Mouse (Mus musculus) CH12.LX (cell line): ENCODE data around the gene Fam69b. TPM values are rescaled to one million over a fixed set of nuclear protein-coding genes. Genes with fewer than 3 reads are reported as not detected.

ENCODE experiments used
- DNase-seq: peaks from one replicate; pipeline ENCODE4 v3.0.0-alpha.2; 2013; ENCODE audit errors: extremely low read depth
- H3K27ac ChIP-seq: 2 replicates; pipeline ENCODE4 v1.5.1; 2012; ENCODE audit warnings: low read depth, mild to moderate bottlenecking, control low read depth, moderate library complexity; ENCODE audit not compliant: insufficient read depth
- H3K27me3 ChIP-seq: replicated peaks from 2 replicates; pipeline ENCODE3; 2012; ENCODE audit warnings: inconsistent platforms
- H3K36me3 ChIP-seq, 2 experiments: replicated peaks in 1 of 2; 2 replicates each; pipeline versions ENCODE3 to v1.6.1; 2012; ENCODE audit warnings: inconsistent platforms in 1 of 2, low read length in 1 of 2, mild to moderate bottlenecking in 1 of 2, mixed read lengths in 1 of 2, moderate library complexity in 1 of 2; ENCODE audit not compliant: control insufficient read depth in 1 of 2, insufficient read depth in 1 of 2
- H3K4me1 ChIP-seq, 2 experiments: 2 replicates each; pipeline ENCODE4 v1.6.1; 2012; ENCODE audit warnings: inconsistent platforms in 1 of 2, moderate library complexity in 1 of 2; ENCODE audit not compliant: insufficient read depth in 2 of 2, control insufficient read depth in 1 of 2
- H3K4me2 ChIP-seq: 2 replicates; pipeline ENCODE4 v1.6.1; 2012; ENCODE audit warnings: low read depth, mild to moderate bottlenecking, control low read depth; ENCODE audit not compliant: poor library complexity, insufficient read depth, severe bottlenecking
- H3K4me3 ChIP-seq, 3 experiments: fragments of 150-350 bp in 1 of 3; sonication (generic) in 1 of 3; replicated peaks in 1 of 3; 2 replicates each; pipeline versions ENCODE3 to v1.5.1; 2011 to 2012; ENCODE audit warnings: low read depth in 2 of 3, low read length in 2 of 3, mild to moderate bottlenecking in 2 of 3, moderate library complexity in 2 of 3, control low read depth in 1 of 3, improper control_type of control experiment in 1 of 3, inconsistent platforms in 1 of 3, mixed read lengths in 1 of 3; ENCODE audit not compliant: poor library complexity in 1 of 3
- H3K79me2 ChIP-seq: replicated peaks from 2 replicates; pipeline ENCODE4 v1.6.1; 2012; ENCODE audit warnings: mild to moderate bottlenecking, moderate library complexity; ENCODE audit not compliant: control insufficient read depth, poor library complexity, insufficient read depth, severe bottlenecking; ENCODE audit errors: extremely low read depth
- H3K9ac ChIP-seq: 2 replicates; pipeline ENCODE4 v1.6.1; 2012; ENCODE audit warnings: low read depth, mild to moderate bottlenecking, control low read depth, moderate library complexity; ENCODE audit not compliant: insufficient read depth
- H3K9me3 ChIP-seq: replicated peaks from 2 replicates; pipeline ENCODE3; 2012; ENCODE audit warnings: low read length, inconsistent platforms, mixed read lengths
- BHLHE40 ChIP-seq: IDR thresholded peaks from 2 replicates; pipeline ENCODE4 v1.6.1; 2011; ENCODE audit warnings: mild to moderate bottlenecking, low read depth, low read length, improper control_type of control experiment
- E2F4 ChIP-seq: IDR thresholded peaks from 2 replicates; pipeline ENCODE4 v1.6.1; 2011; ENCODE audit warnings: low read depth, low read length, improper control_type of control experiment; ENCODE audit not compliant: insufficient replicate concordance
- HCFC1 ChIP-seq: IDR thresholded peaks from 2 replicates; pipeline ENCODE4 v1.6.1; 2012; ENCODE audit warnings: low read depth, mild to moderate bottlenecking, inconsistent platforms, low read length, improper control_type of control experiment
- JUN ChIP-seq: IDR thresholded peaks from 2 replicates; pipeline ENCODE4 v1.6.1; 2011; ENCODE audit warnings: low read depth, mild to moderate bottlenecking, low read length, improper control_type of control experiment, moderate library complexity; ENCODE audit not compliant: insufficient read depth
- JUND ChIP-seq: conservative IDR thresholded peaks from 2 replicates; pipeline ENCODE4 v1.6.1; 2011; ENCODE audit warnings: low read depth, low read length, improper control_type of control experiment
- MAFK ChIP-seq: IDR thresholded peaks from 2 replicates; pipeline ENCODE4 v1.6.1; 2011; ENCODE audit warnings: low read length, improper control_type of control experiment; ENCODE audit not compliant: insufficient replicate concordance
- MAX ChIP-seq: IDR thresholded peaks from 2 replicates; pipeline ENCODE4 v1.6.1; 2011; ENCODE audit warnings: low read length, improper control_type of control experiment
- MAZ ChIP-seq: IDR thresholded peaks from 2 replicates; pipeline ENCODE4 v1.6.1; 2012; ENCODE audit warnings: low read depth, mild to moderate bottlenecking, inconsistent platforms, low read length, improper control_type of control experiment, moderate library complexity
- MYC ChIP-seq: IDR thresholded peaks from 2 replicates; pipeline ENCODE4 v1.6.1; 2011; ENCODE audit warnings: low read depth, mild to moderate bottlenecking, improper control_type of control experiment, low read length
- PAX5 ChIP-seq: IDR thresholded peaks from 2 replicates; pipeline ENCODE4 v1.6.1; 2012; ENCODE audit warnings: low read length, inconsistent platforms, mixed read lengths
- POLR2AphosphoS2 ChIP-seq: IDR thresholded peaks from 2 replicates; pipeline ENCODE4 v1.6.1; 2011; ENCODE audit warnings: low read depth, low read length, improper control_type of control experiment
- UBTF ChIP-seq: IDR thresholded peaks from 2 replicates; pipeline ENCODE4 v1.6.1; 2012; ENCODE audit warnings: low read depth, mild to moderate bottlenecking, inconsistent platforms, low read length, improper control_type of control experiment, moderate library complexity
- ZMIZ1 ChIP-seq: IDR thresholded peaks from 2 replicates; pipeline ENCODE4 v1.6.1; 2012; ENCODE audit warnings: low read depth, mild to moderate bottlenecking, inconsistent platforms, low read length, improper control_type of control experiment
- dilution Hi-C: fragments of 300-500 bp; cut with MboI; formaldehyde crosslinking; loops from 2 replicates; pipeline ENCODE4 v1.14.3; 2020; ENCODE audit warnings: low sequenced_read_pairs; ENCODE audit not compliant: extremely low pct_unique_long_range_greater_than_20kb, extremely low pct_ligation_motif_present
- in situ Hi-C: fragments of 300-500 bp; cut with MboI; formaldehyde crosslinking; loops from 3 replicates; pipeline ENCODE4 v1.14.3; 2019; ENCODE audit warnings: low sequenced_read_pairs, low pct_ligation_motif_present, low pct_unique_long_range_greater_than_20kb, mixed read lengths
- polyA plus RNA-seq: library from polyadenylated mRNA; unstranded; fragments of >175 nt; gene quantifications from 2 replicates; pipeline ENCODE4 v1.2.1, GENCODE M21; 2012; ENCODE audit warnings: low read depth; ENCODE audit not compliant: insufficient read length
- total RNA-seq, 2 experiments: library from RNA; depleted of rRNA; stranded (reverse); fragments of 300-350 nt in 1 of 2; fragments of >200 nt in 1 of 2; gene quantifications; 2 replicates each; pipeline ENCODE4 v1.2.3; 2012 to 2014

The Fam69b gene
- total and polyA plus RNA-seq, 3 experiments = 0.16 to 1.2 TPM; not detected in 1

- H3K9ac ChIP-seq = no peak overlapping the region
- H3K36me3 ChIP-seq = peaks cover 40 to 52% of the 10 kb centered on the region in 2 experiments
- in situ Hi-C loops = no loop called here
- no peaks in the 10 kb centered on the region for H3K27me3 ChIP-seq
- peak; percentile 23; the same call in 1 of the 2 replicates for TF ChIP-seq ZMIZ1
- TF ChIP-seq POLR2AphosphoS2 = peak; percentile 29; the same call in 1 of the 2 replicates
- no peak for TF ChIP-seq E2F4
- TF ChIP-seq MYC = no peak
- peak; percentile 38 for DNase-seq
- peaks cover 29% of the 10 kb centered on the region for H3K79me2 ChIP-seq
- dilution Hi-C loops = no loop called here
- H3K4me3 ChIP-seq = no peak overlapping the region
- peaks cover 10 to 48% of the 10 kb centered on the region in 2 experiments for H3K4me1 ChIP-seq
- no peaks in the 10 kb centered on the region for H3K9me3 ChIP-seq
- no peak overlapping the region for H3K4me2 ChIP-seq
- H3K27ac ChIP-seq = no peak overlapping the region
These were observed 7.5 kb downstream of the Fam69b start for GRCm38 (mm10) chr2:26635489-26636324.

GRCm38 (mm10) chr2:26636325-26636635 lies 8.0 kb downstream of the Fam69b start:
- no peak overlapping the region for H3K4me3 ChIP-seq
- in situ Hi-C loops = no loop called here
- H3K9ac ChIP-seq = no peak overlapping the region
- H3K79me2 ChIP-seq = peaks cover 29% of the 10 kb centered on the region
- no peak overlapping the region for H3K4me2 ChIP-seq
- H3K27me3 ChIP-seq = no peaks in the 10 kb centered on the region
- peaks cover 6 to 46% of the 10 kb centered on the region in 2 experiments for H3K4me1 ChIP-seq
- DNase-seq = no peak
- H3K27ac ChIP-seq = no peak overlapping the region
- TF ChIP-seq MAZ = no peak
- no peak for TF ChIP-seq BHLHE40
- TF ChIP-seq ZMIZ1 = no peak
- TF ChIP-seq MAX = no peak
- TF ChIP-seq HCFC1 = no peak
- dilution Hi-C loops = no loop called here
- no peaks in the 10 kb centered on the region for H3K9me3 ChIP-seq
- H3K36me3 ChIP-seq = peaks cover 40 to 52% of the 10 kb centered on the region in 2 experiments

- dilution Hi-C loops = no loop called here
- peak overlapping the region in 1 of 3 experiments; percentile 92 for H3K4me3 ChIP-seq
- no peak for DNase-seq
- no peak overlapping the region for H3K9ac ChIP-seq
- peaks cover 29% of the 10 kb centered on the region for H3K79me2 ChIP-seq
- H3K36me3 ChIP-seq = peaks cover 40 to 52% of the 10 kb centered on the region in 2 experiments
- in situ Hi-C loops = no loop called here
- H3K27ac ChIP-seq = no peak overlapping the region
- peaks cover 6 to 46% of the 10 kb centered on the region in 2 experiments for H3K4me1 ChIP-seq
- no peak overlapping the region for H3K4me2 ChIP-seq
- H3K27me3 ChIP-seq = no peaks in the 10 kb centered on the region
- H3K9me3 ChIP-seq = no peaks in the 10 kb centered on the region
- TF ChIP-seq MAFK (0 out of 2 replicates have a peak, but pooled peaks have one; percentile 37), PAX5 (no peak), JUN (no peak), JUND (no peak), UBTF (no peak)
These were observed 9.2 kb downstream of the Fam69b start for GRCm38 (mm10) chr2:26637316-26637932.
